Mouse (Mus musculus) MEL (cell line): ENCODE data around the gene Ube2h. TPM values are rescaled to one million over a fixed set of nuclear protein-coding genes. Genes with fewer than 3 reads are reported as not detected.

Experiments
- DNase-seq: peaks from one replicate; pipeline ENCODE4 v3.0.0; 2011; ENCODE audit warnings: low read depth, low spot score
- H3K27ac ChIP-seq: 2 replicates; pipeline ENCODE4 v1.5.1; 2012; ENCODE audit warnings: low read depth, mild to moderate bottlenecking, control low read depth, low read length, moderate library complexity; ENCODE audit not compliant: control insufficient read depth
- H3K27me3 ChIP-seq, 2 experiments: fragments of 150-350 bp in 1 of 2; sonication (generic) in 1 of 2; 2 replicates each; pipeline ENCODE4 v1.6.1; 2012; ENCODE audit warnings: low read length in 2 of 2, mild to moderate bottlenecking in 2 of 2, improper control_type of control experiment in 1 of 2, moderate library complexity in 1 of 2; ENCODE audit not compliant: insufficient read depth in 2 of 2, control insufficient read depth in 1 of 2
- H3K36me3 ChIP-seq, 2 experiments: 2 replicates each; pipeline ENCODE4 v1.6.1; 2012 to 2014; ENCODE audit warnings: low read length in 2 of 2, improper control_type of control experiment in 1 of 2, inconsistent platforms in 1 of 2, mild to moderate bottlenecking in 1 of 2; ENCODE audit not compliant: insufficient read depth in 2 of 2, control insufficient read depth in 1 of 2
- H3K4me1 ChIP-seq, 2 experiments: fragments of 150-350 bp in 1 of 2; sonication (generic) in 1 of 2; 2 replicates each; pipeline ENCODE4 v1.6.1; 2012; ENCODE audit warnings: low read length in 2 of 2, improper control_type of control experiment in 1 of 2, mild to moderate bottlenecking in 1 of 2; ENCODE audit not compliant: insufficient read depth in 2 of 2, control insufficient read depth in 1 of 2
- H3K4me3 ChIP-seq, 2 experiments: fragments of 150-350 bp in 1 of 2; sonication (generic) in 1 of 2; 2 replicates each; pipeline ENCODE4 v1.5.1; 2012; ENCODE audit warnings: low read depth in 2 of 2, low read length in 2 of 2, mild to moderate bottlenecking in 2 of 2, moderate library complexity in 2 of 2, control low read depth in 1 of 2, improper control_type of control experiment in 1 of 2; ENCODE audit not compliant: control insufficient read depth in 1 of 2, insufficient read depth in 1 of 2
- H3K79me2 ChIP-seq: 2 replicates; pipeline ENCODE4 v1.6.1; 2012; ENCODE audit warnings: mild to moderate bottlenecking, low read length, moderate library complexity; ENCODE audit not compliant: control insufficient read depth, poor library complexity, insufficient read depth
- H3K9ac ChIP-seq: 2 replicates; pipeline ENCODE4 v1.6.1; 2012; ENCODE audit warnings: low read depth, mild to moderate bottlenecking, control low read depth, low read length, moderate library complexity; ENCODE audit not compliant: control insufficient read depth, poor library complexity, severe bottlenecking
- H3K9me3 ChIP-seq: fragments of 150-350 bp; sonication (generic); replicated peaks from 2 replicates; pipeline ENCODE4 v1.6.1; 2012; ENCODE audit warnings: mild to moderate bottlenecking, low read length, improper control_type of control experiment, moderate library complexity; ENCODE audit not compliant: insufficient read depth
- CHD2 ChIP-seq: IDR thresholded peaks from 2 replicates; pipeline ENCODE4 v1.6.1; 2011; ENCODE audit warnings: low read length, improper control_type of control experiment
- CTCF ChIP-seq, 3 experiments: IDR thresholded peaks in 2 of 3; conservative IDR thresholded peaks in 1 of 3; 2 replicates each; pipeline ENCODE4 v1.5.1; 2011 to 2012; ENCODE audit warnings: low read length in 3 of 3, low read depth in 2 of 3, mild to moderate bottlenecking in 2 of 3, improper control_type of control experiment in 1 of 3, inconsistent platforms in 1 of 3, mixed read lengths in 1 of 3, moderate library complexity in 1 of 3; ENCODE audit not compliant: control insufficient read depth in 1 of 3, insufficient read depth in 1 of 3, poor library complexity in 1 of 3, severe bottlenecking in 1 of 3
- E2F4 ChIP-seq: IDR thresholded peaks from 2 replicates; pipeline ENCODE4 v1.6.1; 2011; ENCODE audit warnings: low read depth, low read length, improper control_type of control experiment, borderline replicate concordance
- EP300 ChIP-seq, 2 experiments: IDR thresholded peaks; 2 replicates each; pipeline ENCODE4 v1.6.1; 2011; ENCODE audit warnings: improper control_type of control experiment in 2 of 2, low read length in 2 of 2, low read depth in 1 of 2, mild to moderate bottlenecking in 1 of 2
- GABPA ChIP-seq: IDR thresholded peaks from 2 replicates; pipeline ENCODE4 v1.6.1; 2012; ENCODE audit warnings: low read depth, mild to moderate bottlenecking, inconsistent platforms, low read length, improper control_type of control experiment, moderate library complexity
- HCFC1 ChIP-seq: IDR thresholded peaks from 2 replicates; pipeline ENCODE4 v1.6.1; 2012; ENCODE audit warnings: low read depth, mild to moderate bottlenecking, inconsistent platforms, low read length, improper control_type of control experiment, moderate library complexity
- JUND ChIP-seq: IDR thresholded peaks from 2 replicates; pipeline ENCODE4 v1.6.1; 2011; ENCODE audit warnings: low read depth, mild to moderate bottlenecking, improper control_type of control experiment, low read length
- MAX ChIP-seq: IDR thresholded peaks from 2 replicates; pipeline ENCODE4 v1.6.1; 2011; ENCODE audit warnings: low read length, improper control_type of control experiment
- MXI1 ChIP-seq: IDR thresholded peaks from 2 replicates; pipeline ENCODE4 v1.6.1; 2011; ENCODE audit warnings: mild to moderate bottlenecking, low read depth, low read length, improper control_type of control experiment
- MYB ChIP-seq: IDR thresholded peaks from 2 replicates; pipeline ENCODE4 v1.6.1; 2011; ENCODE audit warnings: mild to moderate bottlenecking, low read depth, low read length, improper control_type of control experiment
- MYC ChIP-seq: IDR thresholded peaks from 2 replicates; pipeline ENCODE4 v1.6.1; 2011; ENCODE audit warnings: low read depth, mild to moderate bottlenecking, low read length, improper control_type of control experiment, moderate library complexity
- NELFE ChIP-seq: IDR thresholded peaks from 2 replicates; pipeline ENCODE4 v1.6.1; 2011; ENCODE audit warnings: low read depth, low read length, improper control_type of control experiment
- POLR2AphosphoS2 ChIP-seq: IDR thresholded peaks from 2 replicates; pipeline ENCODE4 v1.6.1; 2011; ENCODE audit warnings: low read length, improper control_type of control experiment
- RAD21 ChIP-seq: IDR thresholded peaks from 2 replicates; pipeline ENCODE4 v1.6.1; 2011; ENCODE audit warnings: mild to moderate bottlenecking, low read depth, low read length, improper control_type of control experiment
- RCOR1 ChIP-seq: IDR thresholded peaks from 2 replicates; pipeline ENCODE4 v1.6.1; 2012; ENCODE audit warnings: low read depth, mild to moderate bottlenecking, inconsistent platforms, low read length, improper control_type of control experiment
- SIN3A ChIP-seq: IDR thresholded peaks from 2 replicates; pipeline ENCODE4 v1.6.1; 2012; ENCODE audit warnings: low read length, improper control_type of control experiment, inconsistent platforms
- TAL1 ChIP-seq: IDR thresholded peaks from 2 replicates; pipeline ENCODE4 v1.6.1; 2012; ENCODE audit warnings: mild to moderate bottlenecking, inconsistent platforms, low read length, moderate library complexity, mixed read lengths
- USF1 ChIP-seq: IDR thresholded peaks from 2 replicates; pipeline ENCODE4 v1.6.1; 2014; ENCODE audit warnings: low read depth, mild to moderate bottlenecking, inconsistent platforms, low read length, improper control_type of control experiment, moderate library complexity
- USF2 ChIP-seq, 2 experiments: IDR thresholded peaks; 2 replicates each; pipeline ENCODE4 v1.6.1; 2011 to 2012; ENCODE audit warnings: improper control_type of control experiment in 2 of 2, low read length in 2 of 2, borderline replicate concordance in 1 of 2, inconsistent platforms in 1 of 2, low read depth in 1 of 2, mild to moderate bottlenecking in 1 of 2; ENCODE audit not compliant: insufficient read depth in 1 of 2
- ZC3H11A ChIP-seq: IDR thresholded peaks from 2 replicates; pipeline ENCODE4 v1.6.1; 2012; ENCODE audit warnings: low read depth, mild to moderate bottlenecking, inconsistent platforms, low read length, improper control_type of control experiment
- ZMIZ1 ChIP-seq: IDR thresholded peaks from 2 replicates; pipeline ENCODE4 v1.6.1; 2012; ENCODE audit warnings: low read depth, mild to moderate bottlenecking, inconsistent platforms, low read length, improper control_type of control experiment, moderate library complexity
- ZNF384 ChIP-seq: IDR thresholded peaks from 2 replicates; pipeline ENCODE4 v1.6.1; 2012; ENCODE audit warnings: low read depth, mild to moderate bottlenecking, inconsistent platforms, low read length, improper control_type of control experiment
- polyA plus RNA-seq, 2 experiments: library from polyadenylated mRNA; stranded (reverse) in 1 of 2; unstranded in 1 of 2; fragments of >175 nt in 1 of 2; fragments of >200 nt in 1 of 2; gene quantifications; 2 replicates each; pipeline versions ENCODE4 v1.2.1 to v1.2.4; 2012; ENCODE audit warnings: low replicate concordance in 2 of 2, low read depth in 1 of 2; ENCODE audit not compliant: insufficient read length in 2 of 2, insufficient read depth in 1 of 2, missing spikeins in 1 of 2
- total RNA-seq: library from RNA; depleted of rRNA; stranded (reverse); fragments of 300-350 nt; gene quantifications from 2 replicates; pipeline ENCODE4 v1.2.3, GENCODE M21; 2012

Ube2h gene
- total and polyA plus RNA-seq, 3 experiments: 4.2 to 7.4 TPM; not detected in 1

DNA sequence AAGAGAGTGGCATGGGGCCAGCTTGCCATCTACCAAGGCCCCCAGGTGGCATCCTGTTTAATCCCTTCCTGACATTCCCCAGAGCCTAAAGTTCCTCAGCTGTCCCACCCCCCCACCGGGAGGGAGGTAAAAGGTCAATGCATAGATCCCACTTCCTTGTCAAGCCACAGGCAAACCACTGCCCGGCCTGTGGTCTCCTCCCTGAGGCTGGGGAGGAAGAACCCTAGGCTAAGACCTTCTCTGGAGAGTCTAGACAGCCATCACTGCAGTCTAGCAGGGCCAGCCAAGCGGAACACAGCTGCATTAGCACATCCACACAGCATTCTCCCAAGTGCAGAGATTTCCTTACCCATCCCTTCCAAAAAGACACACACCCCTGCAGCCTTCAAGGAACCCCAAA lies 138.0 kb downstream of the Ube2h start:
- no peaks in the 10 kb centered on the region for H3K36me3 ChIP-seq

DNA sequence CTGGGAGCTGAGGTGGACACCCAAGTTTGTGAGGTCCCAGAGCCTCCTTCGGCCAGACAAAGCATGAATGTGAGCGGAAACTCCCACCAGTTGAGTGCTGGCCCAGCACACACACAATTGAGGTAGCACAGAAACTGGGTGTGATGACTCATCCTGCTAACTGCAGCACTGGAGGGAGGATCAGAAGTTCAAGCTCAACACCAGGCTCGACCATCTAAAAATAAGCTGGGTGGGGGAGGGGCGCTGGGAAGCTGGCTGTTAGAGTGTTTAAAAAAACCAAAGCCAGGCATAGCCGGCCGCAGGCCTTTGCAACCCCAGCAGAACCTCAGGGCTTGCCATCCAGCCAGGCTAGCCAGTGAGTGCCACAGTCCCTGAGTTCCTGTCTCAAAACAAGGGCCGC lies 142.2 kb downstream of the Ube2h start:
- no peaks in the 10 kb centered on the region for H3K27me3 ChIP-seq

More for the DNA sequence above, 138.0 kb downstream of the Ube2h start:
- Histone ChIP-seq H3K79me2 (no peaks in the 10 kb centered on the region), H3K4me3 (no peak overlapping the region), H3K9ac (no peak overlapping the region), H3K27ac (no peak overlapping the region), H3K27me3 (no peaks in the 10 kb centered on the region), H3K4me1 (0 out of 4 replicates have a peak, but pooled peaks cover 0 to 2% of the 10 kb centered on the region in 2 experiments), H3K9me3 (no peaks in the 10 kb centered on the region)
- no peak for DNase-seq
- TF ChIP-seq TAL1 (no peak), ZMIZ1 (no peak), GABPA (no peak), SIN3A (no peak), CTCF (IDR thresholded peaks at IDR 0.05 in 2 of 3, conservative IDR thresholded peaks at IDR 0.05 in 1 of 3; ENCODE audit: control insufficient read depth in 1 of 3, insufficient read depth in 1 of 3, low read depth in 2 of 3, low read length in 3 of 3, poor library complexity in 1 of 3, severe bottlenecking in 1 of 3) (no peak), ZNF384 (no peak), POLR2AphosphoS2 (no peak), USF1 (no peak), ZC3H11A (no peak), NELFE (no peak), CHD2 (no peak), MAX (no peak)

DNA sequence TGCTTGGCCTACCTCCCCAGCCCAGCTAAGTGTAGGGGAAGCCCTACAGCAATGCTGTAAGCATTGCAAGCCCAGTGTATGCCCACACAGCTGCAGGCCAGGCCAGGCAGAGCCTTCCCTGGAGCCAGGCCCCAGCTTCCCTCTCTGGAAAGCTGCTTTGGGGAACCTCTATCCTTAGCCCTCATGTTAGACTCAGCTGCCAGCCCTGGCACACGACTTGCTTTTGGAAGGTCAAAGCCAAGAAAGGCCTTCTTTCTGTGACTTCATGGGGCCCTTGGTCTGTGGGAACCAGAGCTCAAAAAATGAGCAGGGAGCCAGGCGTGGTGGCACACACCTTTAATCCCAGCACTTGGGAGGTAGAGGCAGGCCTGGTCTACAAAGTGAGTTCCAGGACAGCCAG lies 142.7 kb downstream of the Ube2h start:
- Histone ChIP-seq H3K4me1 (0 out of 4 replicates have a peak, but pooled peaks cover 0 to 2% of the 10 kb centered on the region in 2 experiments), H3K27ac (no peak overlapping the region), H3K36me3 (no peaks in the 10 kb centered on the region), H3K27me3 (no peaks in the 10 kb centered on the region), H3K4me3 (no peak overlapping the region)
- no peak for DNase-seq
- no peak for TF ChIP-seq E2F4
- TF ChIP-seq RAD21: no peak
- TF ChIP-seq HCFC1: no peak
- TF ChIP-seq USF1: no peak
- TF ChIP-seq, all 39 proteins: peak for 0
- Histone ChIP-seq H3K9me3 (no peaks in the 10 kb centered on the region), H3K9ac (no peak overlapping the region), H3K79me2 (no peaks in the 10 kb centered on the region)

More for the DNA sequence above, 142.2 kb downstream of the Ube2h start:
- no peaks in the 10 kb centered on the region for H3K9me3 ChIP-seq
- TF ChIP-seq ZC3H11A: no peak
- no peak for TF ChIP-seq MXI1
- TF ChIP-seq EP300 (IDR thresholded peaks at IDR 0.05; ENCODE audit: low read depth in 1 of 2, low read length in 2 of 2): no peak
- TF ChIP-seq ZMIZ1: no peak
- no peak for TF ChIP-seq MYC
- TF ChIP-seq JUND: no peak
- TF ChIP-seq RCOR1: no peak
- no peak for TF ChIP-seq USF2 (IDR thresholded peaks at IDR 0.05; ENCODE audit: borderline replicate concordance in 1 of 2, insufficient read depth in 1 of 2, low read depth in 1 of 2, low read length in 2 of 2)
- TF ChIP-seq MYB: no peak
- TF ChIP-seq, all 39 proteins: peak for 0
- Histone ChIP-seq H3K4me3 (no peak overlapping the region), H3K9ac (no peak overlapping the region), H3K79me2 (no peaks in the 10 kb centered on the region), H3K4me1 (0 out of 4 replicates have a peak, but pooled peaks cover 0 to 2% of the 10 kb centered on the region in 2 experiments), H3K27ac (no peak overlapping the region), H3K36me3 (no peaks in the 10 kb centered on the region)
- peak; percentile 41 for DNase-seq
